Mouse (Mus musculus): ENCODE data around the gene Stra6. TPM values are rescaled to one million over a fixed set of nuclear protein-coding genes. Genes with fewer than 3 reads are reported as not detected.

Gene Stra6
- total RNA-seq, 2 experiments from 2014 or later, result 1.1 to 1.5 TPM

DNA sequence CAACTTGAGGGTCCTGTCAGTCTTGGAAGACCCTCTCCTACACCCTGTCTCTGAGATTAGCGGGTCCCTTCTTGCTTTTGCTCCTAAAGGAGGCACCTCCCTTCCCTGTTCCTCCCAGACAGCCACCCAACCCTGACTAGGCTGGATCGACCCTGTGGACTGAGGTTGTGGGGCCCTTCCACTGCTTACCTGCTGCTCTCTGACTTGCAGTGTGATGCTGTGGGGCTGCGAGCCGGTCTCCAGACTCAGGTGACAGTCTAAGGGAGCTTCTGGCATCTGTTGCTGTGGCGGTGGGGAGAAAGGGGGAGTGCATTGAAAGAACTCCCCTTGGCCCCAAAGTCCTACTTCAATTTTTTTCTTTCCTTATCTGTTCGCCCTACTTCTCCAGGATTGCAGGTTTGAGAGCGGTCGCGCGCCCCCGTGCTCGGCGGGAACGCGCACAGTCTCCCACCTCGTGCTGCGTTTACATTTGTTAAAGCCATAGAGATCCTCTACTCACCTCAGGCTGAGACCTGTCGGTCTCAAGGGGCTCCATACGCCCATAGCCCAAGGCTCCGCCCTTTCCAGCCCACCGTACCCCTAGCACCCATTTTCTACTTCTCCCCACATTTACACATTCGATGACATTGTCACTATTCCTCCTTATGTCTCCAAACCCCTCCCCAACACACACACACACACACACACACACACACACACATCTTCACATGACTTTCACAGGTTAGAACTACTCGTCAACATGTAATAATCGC is 137.7 kb downstream of the Stra6 start:
- no peak for DNase-seq (ENCODE audit: low spot score in 2 of 2)

DNA sequence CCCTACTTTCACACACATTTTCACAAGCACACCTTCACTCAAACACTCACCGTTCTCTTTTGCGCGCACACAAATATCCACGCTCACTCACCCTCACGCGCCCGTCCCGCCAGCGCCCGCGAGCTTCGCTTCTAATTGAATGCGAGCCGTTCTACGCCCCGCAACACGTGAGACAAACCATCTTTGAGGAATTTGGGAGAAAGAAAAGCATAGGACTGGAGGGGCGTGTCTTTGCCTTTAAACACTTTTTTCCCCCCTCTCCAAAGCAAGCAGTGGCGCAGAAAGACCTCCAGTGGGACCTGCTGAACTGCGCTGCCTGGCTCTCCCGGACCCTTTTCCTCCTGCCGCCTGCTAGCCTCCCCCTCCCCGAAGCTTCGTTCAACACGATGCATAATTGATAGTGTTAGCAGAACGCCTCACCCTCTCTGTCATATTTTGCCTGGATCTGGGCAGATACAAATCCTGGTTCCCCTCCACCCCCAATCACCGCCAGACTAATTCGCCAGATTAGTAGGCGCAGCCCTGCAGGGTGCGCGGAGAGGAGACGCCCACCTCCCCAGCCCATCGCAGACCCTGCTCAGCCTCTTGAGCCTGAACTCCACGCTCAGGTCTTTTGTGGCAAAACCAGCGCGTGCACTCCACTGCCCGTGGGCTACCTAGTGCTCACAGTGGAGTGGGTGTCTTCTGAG is 138.4 kb downstream of the Stra6 start:
- peak in 1 of 2 experiments; percentile 14 for DNase-seq (ENCODE audit: low spot score in 2 of 2)

- peak in 1 of 2 experiments; percentile 16 for DNase-seq (ENCODE audit: low spot score in 2 of 2)
Measured at GRCm38 (mm10) chr9:58202676-58203453, 139.3 kb downstream of the Stra6 start.

Other genes starting within 250 kb of the Stra6 start
- 1 to 10 TPM; 5.4 to 7.1 TPM for gene Arid3b, start 227.0 kb upstream of the Stra6 start, total RNA-seq (2021)
- 10 to 100 TPM; 66.7 to 73.4 TPM for gene Ubl7, start 152.8 kb upstream of the Stra6 start, total RNA-seq (2021)
- 10 to 100 TPM; 10.4 to 21.1 TPM for gene Sema7a, start 123.7 kb upstream of the Stra6 start, total RNA-seq (2021)
- gene Cyp11a1, start 57.4 kb upstream of the Stra6 start, total RNA-seq (2021), result 1,000 to 10,000 TPM; 6,431 to 6,741 TPM
- gene Ccdc33, start 55.0 kb downstream of the Stra6 start, total RNA-seq (2021), result under 1 TPM; 0.22 to 0.80 TPM
- gene Islr, start 140.5 kb downstream of the Stra6 start, total RNA-seq (2021), result 10 to 100 TPM; 22.4 to 33.0 TPM
- gene Islr2, start 140.5 kb downstream of the Stra6 start, total RNA-seq (2021), result 1 to 10 TPM; 1.2 to 2.6 TPM
- 10 to 100 TPM; 16.1 to 17.9 TPM for gene Pml, start 186.0 kb downstream of the Stra6 start, total RNA-seq (2021)
- 10 to 100 TPM; 13.3 to 15.0 TPM for gene Stoml1, start 189.4 kb downstream of the Stra6 start, total RNA-seq (2021)
- 10 to 100 TPM; 19.9 to 28.1 TPM for gene Loxl1, start 249.4 kb downstream of the Stra6 start, total RNA-seq (2021)

Measured in adrenal gland, adult 18-20 months (tissue).